Mouse (Mus musculus) midbrain, embryonic 10.5 days (tissue): ENCODE measurements around the gene Bloc1s5. TPM values are rescaled to one million over a fixed set of nuclear protein-coding genes. Genes with fewer than 3 reads are reported as not detected.

Source experiments
- DNase-seq: peaks from one replicate; pipeline ENCODE4 v3.0.0-alpha.2; 2017; ENCODE audit warnings: low spot score
- H3K27ac ChIP-seq: fragments of 300-500 bp; sonication (generic); replicated peaks from 2 replicates; pipeline ENCODE4 v1.5.1; 2016; ENCODE audit warnings: mild to moderate bottlenecking
- H3K27me3 ChIP-seq: fragments of 300-500 bp; sonication (generic); 2 replicates; pipeline ENCODE4 v1.6.1; 2016; ENCODE audit warnings: low read depth, mild to moderate bottlenecking; ENCODE audit not compliant: poor library complexity, severe bottlenecking
- H3K36me3 ChIP-seq: fragments of 300-500 bp; sonication (generic); 2 replicates; pipeline ENCODE4 v1.6.1; 2016; ENCODE audit warnings: mild to moderate bottlenecking, moderate library complexity
- H3K4me1 ChIP-seq: fragments of 300-500 bp; sonication (generic); 2 replicates; pipeline ENCODE4 v1.6.1; 2016
- H3K4me3 ChIP-seq: fragments of 300-500 bp; sonication (generic); 2 replicates; pipeline ENCODE4 v1.5.1; 2016; ENCODE audit warnings: mild to moderate bottlenecking, moderate library complexity
- H3K9me3 ChIP-seq: fragments of 300-500 bp; sonication (generic); replicated peaks from 2 replicates; pipeline ENCODE4 v1.6.1; 2016; ENCODE audit warnings: mild to moderate bottlenecking
- WGBS: fragments of 180-500 bp; shearing (Covaris S2); methylation state at CpG from one replicate; pipeline ENCODE4 v1.1.7; 2016; 5-methylcytosine and 5-hydroxymethylcytosine counted together
- polyA plus RNA-seq: library from polyadenylated mRNA; unstranded; fragments of >200 nt; fragmentation: Nextera tagmentation; extraction: Ambion mirVana; gene quantifications from 2 replicates; pipeline ENCODE4 v1.2.1, GENCODE M21; 2016

The Bloc1s5 gene
- polyA plus RNA-seq, 1 experiment from 2014 or later = 26.7 TPM

DNA sequence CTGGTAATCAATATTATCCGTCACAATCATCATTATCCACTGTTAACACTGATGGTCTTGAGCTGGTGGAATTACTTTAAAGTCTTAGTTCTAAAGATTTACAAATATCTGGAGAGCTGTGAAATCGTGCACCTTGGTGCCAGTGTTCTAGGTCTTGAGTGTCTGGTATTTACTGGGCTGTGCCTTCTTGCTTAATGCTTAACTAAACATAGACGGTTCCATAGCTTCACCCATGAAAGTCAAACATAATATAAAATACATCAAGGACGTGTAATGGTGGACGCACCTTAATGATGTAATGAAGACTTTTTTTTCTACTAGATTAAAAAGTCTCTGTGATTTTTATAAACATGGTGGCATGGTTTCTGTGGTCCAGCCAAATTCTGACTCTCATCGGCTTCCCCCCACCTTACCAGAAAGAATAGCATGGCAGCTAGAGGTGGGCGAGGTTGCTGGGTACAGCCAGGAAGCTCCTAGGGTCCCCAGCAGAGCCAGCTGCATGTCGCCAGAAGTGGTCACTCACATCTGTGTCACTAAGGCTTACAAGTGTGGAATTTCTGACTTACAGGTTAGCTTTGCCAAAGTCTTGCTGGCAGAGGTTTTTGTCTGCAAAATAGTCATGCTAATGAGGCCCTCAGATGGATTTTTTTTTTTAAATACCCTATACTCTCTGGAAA is 90.0 kb downstream of the Bloc1s5 start:
- H3K27me3 ChIP-seq = no peaks in the 10 kb centered on the region
- WGBS = 87% methylated on average over 8 of the region's 8 CpGs
- H3K4me1 ChIP-seq = no peaks in the 10 kb centered on the region

GRCm38 (mm10) chr13:38543455-38544125 is 91.3 kb downstream of the Bloc1s5 start:
- Histone ChIP-seq H3K9me3 (no peaks in the 10 kb centered on the region), H3K27ac (no peak overlapping the region), H3K27me3 (no peaks in the 10 kb centered on the region), H3K4me1 (no peaks in the 10 kb centered on the region), H3K4me3 (no peak overlapping the region), H3K36me3 (no peaks in the 10 kb centered on the region)
- DNase-seq = no peak
- WGBS = 84% methylated on average over 8 of the region's 8 CpGs

More for the DNA sequence above, 90.0 kb downstream of the Bloc1s5 start:
- DNase-seq = no peak
- H3K27ac ChIP-seq = no peak overlapping the region
- no peaks in the 10 kb centered on the region for H3K9me3 ChIP-seq
- H3K4me3 ChIP-seq = no peak overlapping the region
- H3K36me3 ChIP-seq = no peaks in the 10 kb centered on the region

Other genes starting within 250 kb of the Bloc1s5 start
- gene Txndc5, start 106.3 kb downstream of the Bloc1s5 start, polyA plus RNA-seq = 131 and 155 TPM in 2 replicates
- gene Eef1e1, start 23.9 kb upstream of the Bloc1s5 start, polyA plus RNA-seq = 68.5 and 73.9 TPM in 2 replicates